Mouse (Mus musculus): ENCODE measurements around the gene Memo1.
"Not testable (repeated sequence)": the region's sequence is repeated elsewhere in the genome, so short reads cannot be mapped to it uniquely, and the experiment has no call there.

The Memo1 gene

DNA sequence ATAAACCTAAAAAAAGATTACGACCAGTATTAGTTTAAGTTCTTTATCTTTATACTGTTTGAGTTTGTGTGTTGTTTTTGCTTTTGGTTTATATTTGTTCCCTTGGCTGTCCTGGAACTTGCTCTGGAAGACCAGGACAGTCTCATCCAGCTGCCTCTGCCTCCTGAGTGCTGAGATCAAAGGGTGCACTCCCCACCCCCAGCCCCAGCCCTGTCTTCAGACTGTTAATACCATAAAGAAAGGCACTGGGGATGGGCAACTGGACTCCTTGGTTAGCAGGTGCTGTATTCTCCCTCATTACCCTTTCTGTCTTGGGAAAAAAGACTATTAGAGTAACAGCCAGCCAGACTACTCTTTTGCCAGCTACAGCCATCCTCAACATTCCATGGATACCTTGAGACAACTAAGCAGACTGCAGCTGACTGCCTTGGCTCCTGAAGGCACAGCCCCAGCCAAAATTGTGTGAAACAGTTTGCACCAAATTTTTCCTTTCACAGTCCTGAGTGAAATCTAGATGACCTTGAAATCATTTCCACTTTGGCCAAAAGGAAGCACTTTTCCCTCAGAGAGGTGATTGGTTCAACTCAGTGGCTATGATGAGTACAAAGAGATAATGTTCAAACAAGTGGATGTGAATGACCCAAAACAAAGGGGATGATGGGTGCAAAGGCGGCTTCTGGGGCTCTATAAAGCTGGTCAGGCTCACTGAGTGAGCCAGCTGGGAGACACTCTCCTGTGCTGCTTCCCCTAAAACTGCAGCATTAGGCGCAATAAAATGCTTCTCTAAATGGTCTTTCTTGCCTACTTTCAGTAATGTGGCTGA is 30.8 kb downstream of the Memo1 start:
- no peak for DNase-seq (ENCODE audit: low read depth, low spot score)

DNA sequence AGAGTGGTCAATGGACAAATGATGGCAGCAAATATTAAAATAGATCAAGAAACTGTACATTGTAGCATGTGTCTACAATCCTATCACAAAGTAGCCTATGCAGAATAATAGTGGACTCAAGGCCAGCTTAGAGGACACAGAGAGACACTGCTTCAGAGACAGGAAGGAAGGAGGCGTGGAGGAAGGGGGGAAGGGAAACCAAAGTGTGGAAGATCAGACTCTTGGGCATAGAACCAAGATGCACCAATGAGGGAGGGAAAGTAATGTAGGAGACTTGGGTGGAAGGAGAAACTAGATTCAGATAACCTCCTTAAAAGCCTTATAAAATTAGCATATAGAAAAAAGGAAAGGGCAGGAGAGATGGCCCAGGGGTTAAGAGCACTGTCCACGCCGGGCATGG is 32.9 kb downstream of the Memo1 start:
- DNase-seq (ENCODE audit: low read depth, low spot score): no peak

DNA sequence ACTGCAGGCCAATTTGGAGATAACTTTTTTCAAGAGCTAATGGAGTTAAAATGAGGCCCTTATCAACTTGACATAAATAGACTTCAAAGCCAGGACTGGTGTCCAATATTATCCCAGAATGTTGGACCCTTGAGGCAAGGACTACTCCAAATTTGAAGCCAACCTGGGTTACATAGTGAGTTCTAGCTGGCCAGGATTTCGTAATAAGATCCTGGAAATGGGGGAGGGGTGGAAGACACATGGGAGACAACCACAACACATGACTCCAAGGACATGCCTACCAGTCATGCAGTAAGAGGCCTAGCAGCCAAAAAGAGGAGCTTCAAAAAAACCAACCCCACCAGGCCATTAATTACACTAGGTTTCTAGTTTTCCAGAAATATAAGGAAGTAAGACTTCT is 50.0 kb downstream of the Memo1 start:
- DNase-seq (ENCODE audit: low read depth, low spot score): no peak

DNA sequence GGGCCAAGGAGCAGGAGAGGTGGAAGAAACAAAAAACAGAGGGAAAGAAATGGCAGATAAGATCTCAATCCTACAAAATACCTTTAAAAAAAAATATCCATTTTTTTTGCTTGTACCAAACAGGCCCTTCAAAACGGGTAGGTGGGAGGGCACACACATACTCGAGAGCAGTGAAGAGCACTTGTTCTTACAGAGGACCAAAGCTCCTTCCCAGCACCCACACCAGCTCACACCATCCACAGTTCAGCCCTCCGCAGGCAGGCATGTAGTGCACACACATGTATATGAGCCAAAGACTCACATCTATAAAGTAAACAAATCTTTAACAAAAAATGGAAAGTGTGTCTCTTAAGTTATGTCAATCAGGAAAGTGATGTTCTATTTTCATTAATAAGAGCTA is 52.5 kb downstream of the Memo1 start:
- no peak for DNase-seq (ENCODE audit: low read depth, low spot score)

DNA sequence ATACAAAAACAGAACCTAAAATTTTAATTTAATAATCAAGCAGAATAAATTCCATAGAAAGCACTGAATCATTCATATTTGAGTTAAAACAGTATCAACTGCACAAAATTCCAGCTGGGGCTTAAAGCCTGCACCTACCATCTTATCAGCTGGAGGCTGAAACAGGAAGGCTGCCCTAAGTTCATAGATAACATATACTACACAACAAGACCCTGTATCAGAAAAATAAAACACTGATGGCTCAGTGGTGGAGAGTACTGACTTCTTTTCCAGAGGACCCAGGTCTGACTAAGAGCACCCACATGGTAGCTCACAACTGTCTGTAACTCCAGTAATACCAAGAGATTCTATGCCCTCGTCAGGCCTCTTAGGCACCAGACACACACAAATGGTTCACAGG is 55.0 kb downstream of the Memo1 start:
- DNase-seq (ENCODE audit: low read depth, low spot score): no peak

DNA sequence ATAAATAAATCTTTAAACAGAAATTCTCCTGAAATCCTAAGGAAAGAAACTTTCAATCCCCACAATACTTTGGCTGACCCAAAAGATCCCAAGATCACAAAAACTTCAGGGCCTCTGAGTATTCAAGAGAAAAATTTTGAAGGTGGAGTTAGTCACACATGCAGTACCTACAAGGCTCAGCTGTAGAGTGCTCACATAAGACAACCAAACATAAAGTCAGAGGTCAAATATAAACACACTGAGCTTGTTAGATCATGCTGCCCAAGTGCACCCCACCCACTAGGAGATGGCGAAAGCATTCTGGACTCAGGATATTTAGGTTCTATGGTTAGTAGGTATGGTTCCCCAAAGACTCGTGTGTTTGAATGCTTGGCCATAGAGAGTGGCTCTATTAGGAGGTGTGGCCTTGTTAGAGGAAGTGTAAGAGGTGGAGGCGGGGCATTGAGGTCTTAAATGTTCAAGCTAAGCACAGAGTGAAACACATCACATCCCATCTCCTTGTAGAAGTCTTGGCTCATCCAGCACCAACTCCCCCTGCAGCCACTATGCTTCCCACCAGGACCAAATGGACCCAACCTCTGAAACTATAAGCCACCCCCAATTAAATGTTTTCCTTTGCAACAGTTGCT is 67.1 kb downstream of the Memo1 start:
- no peak for DNase-seq (ENCODE audit: low read depth, low spot score)

DNA sequence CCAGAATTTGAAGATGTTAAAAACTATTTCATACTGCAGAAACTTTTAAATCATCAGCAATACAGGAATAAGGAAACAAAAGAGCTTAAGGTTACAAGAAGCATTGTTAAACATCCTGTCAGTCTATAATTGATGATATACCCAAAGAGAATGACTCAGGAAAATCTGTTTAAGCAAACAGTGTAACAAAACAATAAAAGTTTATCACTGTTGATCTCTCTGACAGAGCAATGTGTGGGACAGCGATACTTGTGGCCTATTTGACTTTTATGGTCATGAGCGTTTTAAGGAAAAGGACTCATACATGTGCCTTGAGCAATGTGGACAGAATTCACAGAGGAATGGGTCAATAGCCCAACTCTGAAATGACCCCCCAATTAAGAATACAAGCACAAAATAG is 78.0 kb downstream of the Memo1 start:
- no peak for DNase-seq (ENCODE audit: low read depth, low spot score)

DNA sequence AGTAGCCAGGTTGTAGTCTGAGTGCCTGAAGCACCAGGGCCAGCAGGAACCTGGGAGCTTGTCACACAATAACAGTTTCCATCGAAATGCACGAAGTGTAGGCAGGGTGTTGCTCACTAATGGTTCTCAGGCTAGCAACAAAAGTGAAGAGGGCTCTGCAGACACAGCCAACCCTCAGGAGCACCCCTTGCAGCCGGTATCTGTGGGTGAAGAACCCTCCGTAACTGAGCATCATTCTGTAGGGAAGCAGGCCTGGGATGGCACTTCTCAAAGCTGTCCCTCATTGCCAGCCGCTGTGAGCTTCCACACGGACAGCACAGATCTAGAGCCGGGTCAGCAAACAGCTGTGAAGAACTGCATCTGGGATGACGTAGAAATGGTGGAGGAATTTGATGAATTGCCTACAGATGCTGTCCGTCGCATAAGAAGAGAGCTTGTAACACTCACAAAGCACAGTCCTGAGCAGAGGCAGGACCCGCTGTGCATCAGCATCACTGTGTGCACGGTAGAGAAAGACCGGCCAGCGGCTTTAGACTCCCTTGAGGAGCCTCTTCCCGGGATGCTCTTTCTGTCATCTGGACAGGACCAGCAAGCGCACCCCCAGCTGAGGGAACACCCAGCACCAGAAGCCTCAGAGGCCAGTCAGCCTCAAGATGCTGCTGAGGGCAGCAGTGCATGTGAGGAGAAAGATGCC is 82.3 kb downstream of the Memo1 start:
- not testable (repeated sequence) for DNase-seq (ENCODE audit: low read depth, low spot score)

DNA sequence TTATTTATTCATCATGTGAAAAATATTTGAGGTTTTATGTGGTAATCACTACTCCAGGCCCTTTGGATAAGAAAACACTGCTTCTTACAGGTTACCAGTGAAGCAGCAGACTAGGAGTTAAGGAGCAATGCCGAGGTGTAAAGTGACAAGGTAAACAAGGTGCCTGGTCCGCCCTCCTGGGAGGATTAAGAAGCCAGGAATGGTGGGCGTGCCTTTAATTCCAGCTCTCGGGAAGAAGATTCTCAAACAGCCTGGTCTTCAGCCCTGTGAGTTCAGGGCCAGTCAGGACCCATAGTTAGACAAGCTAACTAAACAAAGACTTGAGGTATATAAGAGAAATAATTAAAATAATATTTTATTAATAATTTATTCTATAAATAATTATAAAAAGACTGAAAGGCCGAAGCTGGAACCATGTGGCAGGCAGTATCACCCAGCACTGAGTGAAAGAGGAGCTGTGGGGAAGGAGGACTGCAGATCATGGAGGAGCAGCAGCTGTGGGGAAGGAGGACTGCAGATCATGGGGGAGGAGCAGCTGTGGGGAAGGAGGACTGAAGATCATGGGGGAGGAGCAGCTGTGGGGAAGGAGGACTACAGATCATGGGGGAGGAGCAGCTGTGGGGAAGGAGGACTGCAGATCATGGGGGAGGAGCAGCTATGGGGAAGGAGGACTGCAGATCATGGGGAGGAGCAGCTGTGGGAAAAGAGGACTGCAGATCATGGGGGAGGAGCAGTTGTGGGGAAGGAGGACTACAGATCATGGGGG is 86.0 kb downstream of the Memo1 start:
- DNase-seq (ENCODE audit: low read depth, low spot score): peak; percentile 71

DNA sequence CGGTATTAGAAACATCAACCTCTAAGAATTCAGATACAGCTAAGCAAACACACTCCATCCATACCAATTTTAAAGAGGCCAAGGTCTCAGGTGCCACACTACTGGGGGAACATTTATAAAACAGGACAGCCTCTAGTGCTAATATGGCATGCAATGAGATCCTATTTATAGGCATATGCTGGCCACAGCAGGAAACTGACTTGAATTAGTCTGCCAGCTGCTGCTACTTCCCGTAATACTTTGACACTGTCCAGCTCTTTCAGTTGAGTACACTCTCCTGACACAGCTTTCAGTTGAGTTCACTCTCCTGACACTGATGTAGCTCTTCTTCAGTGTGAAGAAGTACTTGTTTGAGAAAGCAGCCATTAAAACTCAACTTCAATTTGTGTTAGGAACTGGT is 99.4 kb downstream of the Memo1 start:
- DNase-seq (ENCODE audit: low read depth, low spot score): no peak

DNA sequence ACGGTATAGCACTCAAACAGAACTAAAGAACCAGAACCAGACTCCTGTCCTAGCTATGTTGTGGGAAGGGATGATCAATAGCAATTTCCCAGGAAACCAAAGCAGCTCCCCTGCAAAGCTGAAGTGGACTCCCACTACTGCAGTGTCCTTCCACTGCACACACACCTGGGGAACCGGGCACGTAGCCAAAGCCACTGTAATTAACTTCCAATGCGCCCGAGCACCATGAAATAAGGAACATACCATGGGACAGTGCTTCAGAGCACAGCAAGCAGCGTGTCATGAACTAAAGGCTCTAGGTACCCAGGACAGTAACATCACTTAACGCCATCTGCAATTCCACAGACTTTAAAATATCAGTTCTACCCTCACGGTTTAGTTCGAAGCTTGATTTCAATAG is 100.6 kb downstream of the Memo1 start:
- no peak for DNase-seq (ENCODE audit: low read depth, low spot score)

DNA sequence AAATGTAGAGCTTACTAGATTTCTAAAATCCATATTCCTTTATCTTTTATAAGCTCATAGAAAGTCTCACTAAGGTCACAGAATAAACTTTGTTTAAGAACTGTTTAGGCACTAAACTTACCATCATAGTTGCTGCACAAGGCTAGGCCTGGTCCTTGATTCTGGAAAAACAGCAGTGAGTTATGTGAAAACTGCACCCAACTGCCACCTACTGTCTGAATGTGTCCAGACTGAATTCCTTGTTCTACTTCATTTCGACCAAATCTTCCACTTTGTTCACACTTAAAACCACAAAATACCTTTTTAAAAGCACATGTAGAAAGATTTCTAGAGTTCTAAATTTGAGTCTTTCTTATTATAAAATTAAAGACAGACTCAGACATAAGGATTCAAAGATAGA is 101.9 kb downstream of the Memo1 start:
- peak; percentile 33 for DNase-seq (ENCODE audit: low read depth, low spot score)

DNA sequence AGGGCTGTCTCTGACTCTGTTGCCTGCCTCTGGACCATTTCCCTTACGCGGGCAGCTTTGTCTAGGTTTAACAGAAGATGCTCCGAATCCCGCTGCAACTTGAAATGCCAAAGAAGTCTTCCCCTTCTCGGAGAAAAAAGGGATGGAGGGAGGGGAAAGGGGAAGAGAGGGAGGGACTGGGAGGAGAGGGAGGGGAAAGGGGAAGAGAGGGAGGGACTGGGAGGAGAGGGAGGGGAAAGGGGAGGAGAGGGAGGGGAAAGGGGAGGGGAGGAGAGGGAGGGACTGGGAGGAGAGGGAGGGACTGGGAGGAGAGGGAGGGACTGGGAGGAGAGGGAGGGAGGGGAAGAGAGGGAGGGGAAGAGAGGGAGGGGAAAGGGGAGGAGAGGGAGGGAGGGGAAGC is 103.9 kb downstream of the Memo1 start:
- DNase-seq (ENCODE audit: low read depth, low spot score): peak; percentile 78

DNA sequence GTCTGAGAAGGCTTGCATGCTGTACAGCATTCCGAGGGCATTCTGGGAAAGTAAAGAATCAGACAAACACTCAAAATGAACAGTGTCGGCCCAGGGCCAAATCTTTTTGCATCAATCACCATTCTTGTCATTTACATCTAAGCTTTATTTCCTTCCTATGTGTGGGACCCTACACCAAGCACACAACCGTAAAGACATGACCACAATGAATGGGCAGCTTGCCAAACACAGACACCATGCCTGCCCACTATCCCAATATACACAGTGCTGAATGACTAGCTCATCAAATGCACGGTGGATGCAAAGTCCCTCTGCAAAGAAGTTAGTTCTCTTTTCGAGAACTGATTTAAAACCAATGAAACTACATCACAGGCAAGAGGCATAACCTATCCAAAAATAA is 109.1 kb downstream of the Memo1 start:
- DNase-seq (ENCODE audit: low read depth, low spot score): no peak

DNA sequence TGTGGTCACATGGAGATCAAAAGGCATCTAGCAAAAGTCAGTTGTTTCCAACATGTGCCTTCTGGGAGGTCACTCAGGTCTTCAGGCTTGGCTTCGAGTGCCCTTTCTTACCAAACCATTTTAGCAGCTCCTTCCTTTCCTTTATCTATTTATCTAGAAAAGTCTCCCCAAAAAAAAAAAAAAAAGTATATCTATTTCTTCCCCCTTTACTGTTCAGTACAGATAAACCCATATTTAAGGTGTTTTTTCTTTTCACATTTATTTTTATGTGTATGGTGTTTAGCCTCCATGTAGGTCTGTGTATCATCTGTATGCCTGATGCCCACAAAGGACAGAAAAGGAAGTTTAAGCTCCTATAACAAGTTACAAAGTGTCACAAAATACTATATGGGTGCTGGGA is 110.6 kb downstream of the Memo1 start:
- no peak for DNase-seq (ENCODE audit: low read depth, low spot score)

DNA sequence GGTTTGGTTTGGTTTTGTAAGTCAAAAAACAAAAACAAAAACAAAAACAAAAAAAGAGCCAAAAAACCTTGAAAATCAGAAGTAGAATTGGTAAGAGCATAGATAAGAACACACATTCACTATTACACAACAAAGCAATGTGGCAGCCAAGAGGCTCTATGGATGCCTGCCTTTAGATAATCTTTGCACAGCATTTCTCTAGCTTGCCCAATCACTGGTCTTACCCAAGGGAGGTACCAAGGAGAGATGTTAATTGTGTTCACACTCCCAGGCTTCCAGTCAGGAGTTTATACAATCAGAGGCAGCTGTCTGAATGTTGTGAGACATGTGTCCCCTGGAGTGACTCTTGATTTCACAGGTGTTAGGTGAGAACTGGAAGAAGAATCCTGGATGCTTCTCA is 114.4 kb downstream of the Memo1 start:
- DNase-seq (ENCODE audit: low read depth, low spot score): no peak

DNA sequence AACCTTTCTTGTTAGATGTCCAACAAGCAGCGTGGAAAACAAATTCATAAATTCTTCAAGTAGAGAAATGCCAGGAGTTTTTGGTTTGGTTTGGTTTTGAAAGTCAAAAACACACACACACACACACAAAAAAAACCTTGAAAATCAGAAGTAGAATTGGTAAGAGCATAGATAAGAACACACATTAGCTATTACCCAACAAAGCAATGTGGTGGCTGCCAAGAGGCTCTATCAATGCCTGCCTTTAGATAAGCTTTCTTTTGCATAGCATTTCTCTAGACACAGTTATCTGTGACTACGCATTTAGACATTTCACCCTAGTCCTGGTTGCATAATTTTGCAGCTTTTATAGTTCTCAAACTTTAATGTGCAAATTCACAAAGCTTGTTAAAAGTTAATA is 115.7 kb downstream of the Memo1 start:
- DNase-seq (ENCODE audit: low read depth, low spot score): not testable (repeated sequence)

DNA sequence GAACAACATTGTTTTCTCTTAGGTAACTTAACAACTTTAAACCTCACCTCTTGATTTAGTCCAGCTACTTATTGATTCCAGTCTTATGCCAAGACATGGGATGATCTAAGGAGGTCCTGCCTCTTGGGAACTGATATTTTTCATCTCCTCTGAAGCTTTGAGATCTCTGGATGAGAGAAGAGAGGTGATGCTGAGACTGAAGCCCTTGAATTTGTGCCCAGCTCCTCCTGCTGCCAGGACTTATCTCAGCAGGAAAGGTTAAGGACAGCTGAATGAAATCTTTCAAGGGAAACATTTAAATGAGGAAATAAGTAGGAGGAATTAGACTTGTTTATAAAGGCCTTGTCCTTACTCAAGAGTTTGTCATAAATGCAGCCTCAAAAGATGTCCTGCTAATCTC is 121.6 kb downstream of the Memo1 start:
- no peak for DNase-seq (ENCODE audit: low read depth, low spot score)

DNA sequence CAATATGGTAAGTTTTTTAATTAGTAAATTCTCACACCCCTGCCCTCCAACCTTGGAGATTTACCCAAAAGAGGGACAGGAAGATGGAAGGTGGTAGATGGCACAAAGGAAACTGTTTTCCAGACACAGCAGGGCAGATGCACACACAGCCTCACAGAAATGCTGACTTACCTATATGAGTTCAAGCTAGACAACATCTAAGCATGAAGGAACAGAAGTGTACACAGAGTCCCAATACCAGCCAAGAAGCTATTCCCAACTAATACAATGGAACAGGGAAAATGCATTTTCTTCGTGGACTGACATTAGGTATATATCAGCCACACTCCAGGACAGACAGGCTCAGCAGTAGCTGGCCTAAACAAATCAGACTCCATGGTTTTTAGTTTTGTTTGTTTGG is 122.5 kb downstream of the Memo1 start:
- DNase-seq (ENCODE audit: low read depth, low spot score): no peak

DNA sequence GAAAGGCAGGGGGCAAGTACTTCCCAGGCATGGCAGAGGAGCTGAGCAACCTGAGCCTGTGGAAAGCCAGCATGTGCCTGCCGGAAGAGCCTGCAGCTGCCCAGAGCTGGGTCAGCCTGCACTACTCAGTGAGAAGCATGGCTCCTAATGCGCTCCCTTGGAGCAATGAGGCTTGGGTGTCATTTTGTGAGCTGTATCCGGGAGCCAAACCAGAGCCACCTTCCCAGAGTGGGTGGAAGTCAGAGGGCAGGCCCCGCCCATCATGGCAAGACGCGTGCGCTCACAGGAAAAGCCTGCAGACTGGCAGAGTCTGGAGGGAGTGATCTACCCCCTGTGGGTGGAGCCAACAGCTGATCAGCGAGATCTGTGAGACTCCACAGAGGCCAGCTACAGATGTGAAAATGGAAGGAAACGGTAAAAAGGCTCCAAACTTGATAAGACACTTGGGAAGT is 135.9 kb downstream of the Memo1 start:
- DNase-seq (ENCODE audit: low read depth, low spot score): peak; percentile 93

DNA sequence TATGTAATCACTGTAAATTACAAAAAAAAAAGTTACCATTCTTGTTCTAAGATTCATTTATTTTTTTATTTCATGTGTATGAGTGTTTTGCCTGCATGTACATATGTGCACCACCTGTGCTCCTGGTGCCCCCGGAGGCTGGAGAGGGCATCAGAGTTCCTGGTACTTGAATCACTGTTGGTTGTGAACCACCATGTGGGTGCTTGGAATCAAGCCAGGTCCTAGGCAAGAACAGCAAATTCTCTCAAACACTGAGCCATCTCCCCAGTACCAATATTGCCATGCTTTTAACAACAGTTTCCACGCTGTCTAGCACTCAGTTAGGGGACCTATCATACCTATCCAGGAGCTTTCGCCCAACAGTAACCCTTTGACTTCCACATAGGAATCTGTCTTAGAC is 137.2 kb downstream of the Memo1 start:
- no peak for DNase-seq (ENCODE audit: low read depth, low spot score)
